Mouse (Mus musculus): ENCODE data around the gene Setdb1. TPM values are rescaled to one million over a fixed set of nuclear protein-coding genes. Genes with fewer than 3 reads are reported as not detected.

The Setdb1 gene
- polyA plus RNA-seq, 1 experiment from 2014 or later, result 43.0 TPM

GRCm38 (mm10) chr3:95315844-95316550 is 41.0 kb downstream of the Setdb1 start:
- Histone ChIP-seq H3K36me3 (peaks cover 13% of the 10 kb centered on the region), H3K27ac (replicated peaks) (peak overlapping the region; percentile 92), H3K27me3 (no peaks in the 10 kb centered on the region), H3K4me2 (peak overlapping the region; percentile 81), H3K9me3 (no peaks in the 10 kb centered on the region), H3K4me1 (replicated peaks) (peaks cover 42% of the 10 kb centered on the region), H3K9ac (peak overlapping the region; percentile 98), H3K4me3 (peak overlapping the region; percentile 88)
- no peak for ATAC-seq (ENCODE audit: low read depth)
- 15% methylated on average over 9 of the region's 9 CpGs for WGBS

GRCm38 (mm10) chr3:95315094-95315843 is 41.7 kb downstream of the Setdb1 start:
- peak overlapping the region; percentile 81 for H3K4me2 ChIP-seq
- peaks cover 6% of the 10 kb centered on the region; the same call in 1 of the 2 replicates for H3K36me3 ChIP-seq
- H3K4me3 ChIP-seq, result peak overlapping the region; percentile 88
- ATAC-seq (ENCODE audit: low read depth), result peak; percentile 94
- WGBS, result under 1% methylated on average over 69 of the region's 71 CpGs
- peaks cover 42% of the 10 kb centered on the region for H3K4me1 ChIP-seq (replicated peaks)
- peak overlapping the region; percentile 98 for H3K9ac ChIP-seq
- H3K9me3 ChIP-seq, result no peaks in the 10 kb centered on the region
- peak overlapping the region; percentile 92 for H3K27ac ChIP-seq (replicated peaks)
- no peaks in the 10 kb centered on the region for H3K27me3 ChIP-seq

- Histone ChIP-seq H3K4me1 (replicated peaks) (peaks cover 42% of the 10 kb centered on the region), H3K4me2 (peak within 1 kb of the TSS; percentile 81), H3K27me3 (no peaks in the 10 kb centered on the region), H3K9me3 (no peaks in the 10 kb centered on the region), H3K27ac (replicated peaks) (peak within 1 kb of the TSS; percentile 92), H3K4me3 (peak within 1 kb of the TSS; percentile 88), H3K9ac (peak within 1 kb of the TSS; percentile 98), H3K36me3 (no peaks in the 10 kb centered on the region)
- ATAC-seq (ENCODE audit: low read depth), result peak; percentile 30
- 4% methylated on average over 27 of the region's 27 CpGs for WGBS
These were observed 42.4 kb downstream of the Setdb1 start, which contains the start of gene Cers2 for GRCm38 (mm10) chr3:95314486-95315093. Gene Cers2, plus strand, starts transcription at chr3:95314791.

DNA sequence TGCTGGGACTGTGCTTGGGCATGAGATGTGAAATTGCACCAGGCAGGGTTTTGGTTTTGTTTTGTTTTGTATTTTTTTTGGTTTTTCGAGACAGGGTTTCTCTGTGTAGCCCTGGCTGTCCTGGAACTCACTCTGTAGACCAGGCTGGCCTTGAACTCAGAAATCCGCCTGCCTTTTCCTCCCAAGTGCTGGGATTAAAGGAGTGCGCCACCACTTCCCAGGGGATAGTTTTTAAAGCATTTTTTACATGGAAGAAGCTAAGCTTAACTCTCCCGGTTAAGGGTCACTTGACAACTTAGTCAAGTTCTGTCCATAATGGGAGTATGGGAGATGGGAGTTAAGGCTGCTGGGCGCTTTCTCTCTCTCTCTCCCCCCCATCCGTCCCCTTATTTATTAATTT is 42.9 kb downstream of the Setdb1 start:
- Histone ChIP-seq H3K27ac (replicated peaks) (0 out of 2 replicates have a peak overlapping the region, but pooled peaks have one; percentile 92), H3K36me3 (no peaks in the 10 kb centered on the region), H3K9ac (0 out of 2 replicates have a peak overlapping the region, but pooled peaks have one; percentile 98), H3K4me2 (peak overlapping the region; percentile 81), H3K4me3 (peak overlapping the region; percentile 88), H3K4me1 (replicated peaks) (peaks cover 39% of the 10 kb centered on the region), H3K9me3 (no peaks in the 10 kb centered on the region), H3K27me3 (no peaks in the 10 kb centered on the region)
- ATAC-seq (ENCODE audit: low read depth), result no peak
- WGBS, result 62% methylated on average over 6 of the region's 6 CpGs

DNA sequence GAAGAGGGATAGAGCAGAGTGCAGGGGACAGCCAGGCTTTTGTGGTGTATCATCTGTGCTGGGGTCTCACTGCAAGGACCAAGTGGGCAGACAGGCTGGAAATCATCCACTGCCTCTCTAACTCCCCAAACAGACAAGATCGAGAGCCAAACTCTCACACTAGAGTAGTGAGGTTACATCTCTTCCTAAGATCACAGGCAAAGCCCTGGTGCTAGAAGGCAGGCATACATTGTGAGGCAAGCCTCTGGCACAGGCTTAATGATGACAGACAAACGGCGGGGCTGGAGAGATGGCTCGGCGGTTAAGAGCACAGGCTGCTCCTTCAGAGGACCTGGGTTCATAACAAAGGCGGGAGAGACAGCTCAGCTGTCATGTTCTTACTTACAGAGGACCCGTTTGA is 43.5 kb downstream of the Setdb1 start:
- no peak overlapping the region for H3K4me3 ChIP-seq
- H3K27ac ChIP-seq (replicated peaks), result no peak overlapping the region
- no peaks in the 10 kb centered on the region for H3K36me3 ChIP-seq
- no peaks in the 10 kb centered on the region for H3K9me3 ChIP-seq
- ATAC-seq (ENCODE audit: low read depth), result no peak
- H3K27me3 ChIP-seq, result no peaks in the 10 kb centered on the region
- peaks cover 33% of the 10 kb centered on the region for H3K4me1 ChIP-seq (replicated peaks)
- 38% methylated on average over 7 of the region's 7 CpGs for WGBS
- H3K9ac ChIP-seq, result no peak overlapping the region
- H3K4me2 ChIP-seq, result no peak overlapping the region

DNA sequence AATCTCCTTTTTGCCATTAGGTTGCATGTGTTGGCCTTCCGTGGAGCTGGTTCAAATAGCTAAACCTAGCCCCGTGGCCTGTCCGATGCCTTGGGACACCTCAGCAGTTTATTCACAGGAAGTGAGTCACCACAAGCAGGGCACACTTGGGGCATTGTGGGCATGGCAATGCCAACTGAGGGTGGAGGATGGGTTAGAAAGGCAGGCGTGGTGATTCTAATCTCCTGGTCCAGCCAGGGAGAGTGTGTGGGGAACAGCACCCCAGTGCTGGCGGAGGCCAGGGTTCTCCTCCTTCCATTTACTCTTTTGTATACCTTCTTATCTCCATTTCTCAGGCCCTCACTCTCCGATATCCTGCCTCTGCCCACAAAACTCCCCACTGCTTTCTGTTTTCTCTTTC is 44.4 kb downstream of the Setdb1 start:
- Histone ChIP-seq H3K9me3 (no peaks in the 10 kb centered on the region), H3K4me1 (replicated peaks) (peaks cover 27% of the 10 kb centered on the region), H3K4me2 (no peak overlapping the region), H3K36me3 (no peaks in the 10 kb centered on the region), H3K4me3 (no peak overlapping the region), H3K9ac (no peak overlapping the region), H3K27me3 (no peaks in the 10 kb centered on the region), H3K27ac (replicated peaks) (no peak overlapping the region)
- 83% methylated on average over 6 of the region's 6 CpGs for WGBS
- ATAC-seq (ENCODE audit: low read depth), result no peak

GRCm38 (mm10) chr3:95310968-95311882 is 45.8 kb downstream of the Setdb1 start:
- H3K4me1 ChIP-seq (replicated peaks), result peaks cover 15% of the 10 kb centered on the region
- ATAC-seq (ENCODE audit: low read depth), result no peak
- H3K4me2 ChIP-seq, result no peak overlapping the region
- H3K4me3 ChIP-seq, result no peak overlapping the region
- no peak overlapping the region for H3K9ac ChIP-seq
- 71% methylated on average over 9 of the region's 9 CpGs for WGBS
- no peak overlapping the region for H3K27ac ChIP-seq (replicated peaks)
- H3K36me3 ChIP-seq, result no peaks in the 10 kb centered on the region
- H3K27me3 ChIP-seq, result no peaks in the 10 kb centered on the region
- no peaks in the 10 kb centered on the region for H3K9me3 ChIP-seq

GRCm38 (mm10) chr3:95310496-95310895 is 46.5 kb downstream of the Setdb1 start:
- H3K9me3 ChIP-seq, result no peaks in the 10 kb centered on the region
- H3K27ac ChIP-seq (replicated peaks), result no peak overlapping the region
- H3K9ac ChIP-seq, result no peak overlapping the region
- no peak overlapping the region for H3K4me3 ChIP-seq
- no peaks in the 10 kb centered on the region for H3K27me3 ChIP-seq
- 68% methylated on average over 3 of the region's 3 CpGs for WGBS
- no peak for ATAC-seq (ENCODE audit: low read depth)
- H3K4me2 ChIP-seq, result no peak overlapping the region
- peaks cover 8% of the 10 kb centered on the region; the same call in 1 of the 2 replicates for H3K4me1 ChIP-seq (replicated peaks)
- no peaks in the 10 kb centered on the region for H3K36me3 ChIP-seq

DNA sequence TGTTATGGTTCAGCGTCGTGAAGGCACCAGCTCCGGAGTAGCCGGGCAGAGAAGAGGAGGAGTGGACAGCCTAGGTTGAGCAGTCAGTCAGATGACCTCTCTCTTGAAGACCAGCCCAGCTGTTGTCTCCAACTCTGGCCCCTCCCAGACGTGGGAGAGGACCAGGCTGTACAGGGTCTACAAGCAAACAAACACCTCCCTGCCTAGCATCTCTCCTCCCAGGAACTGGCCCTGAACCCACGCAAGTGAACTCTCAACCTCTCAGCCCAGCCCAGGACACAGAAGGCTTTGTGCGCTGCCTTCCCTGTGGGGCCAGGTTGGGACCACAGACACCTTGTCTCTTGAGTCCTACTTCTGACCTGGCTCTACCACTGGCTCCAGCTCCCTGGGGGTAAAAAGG is 49.9 kb downstream of the Setdb1 start, which contains the start of gene Anxa9:
Gene Anxa9 (minus strand): TSS at position 77 of the 400 bp plus-strand sequence.
- Histone ChIP-seq H3K4me3 (no peak within 1 kb of the TSS), H3K27ac (replicated peaks) (no peak within 1 kb of the TSS), H3K4me1 (replicated peaks) (no peaks in the 10 kb centered on the region), H3K36me3 (no peaks in the 10 kb centered on the region), H3K9me3 (no peaks in the 10 kb centered on the region), H3K4me2 (no peak within 1 kb of the TSS), H3K9ac (no peak within 1 kb of the TSS), H3K27me3 (no peaks in the 10 kb centered on the region)
- WGBS, result 74% methylated on average over 7 of the region's 7 CpGs
- no peak for ATAC-seq (ENCODE audit: low read depth)

DNA sequence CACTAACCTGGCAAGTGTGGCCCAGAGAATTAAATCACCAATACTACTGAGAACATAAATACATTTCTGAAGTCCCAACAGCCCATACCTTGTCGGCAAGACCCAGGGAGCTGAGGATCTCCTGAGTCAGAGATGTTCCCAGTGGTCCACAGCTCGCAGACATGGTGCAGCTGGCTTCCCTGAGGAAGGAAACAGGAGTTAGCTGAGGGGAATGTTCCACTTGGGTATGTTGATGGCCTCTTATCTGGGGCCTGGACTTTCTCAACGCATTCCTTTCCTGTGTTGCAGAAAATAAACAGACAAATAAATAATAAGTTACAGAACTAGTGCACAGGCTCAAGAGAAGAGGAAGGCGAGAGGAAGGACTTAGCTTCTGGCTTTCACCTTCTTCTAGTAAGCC is 50.8 kb downstream of the Setdb1 start:
- H3K4me2 ChIP-seq, result no peak overlapping the region
- 86% methylated on average over 4 of the region's 4 CpGs for WGBS
- no peak for ATAC-seq (ENCODE audit: low read depth)

DNA sequence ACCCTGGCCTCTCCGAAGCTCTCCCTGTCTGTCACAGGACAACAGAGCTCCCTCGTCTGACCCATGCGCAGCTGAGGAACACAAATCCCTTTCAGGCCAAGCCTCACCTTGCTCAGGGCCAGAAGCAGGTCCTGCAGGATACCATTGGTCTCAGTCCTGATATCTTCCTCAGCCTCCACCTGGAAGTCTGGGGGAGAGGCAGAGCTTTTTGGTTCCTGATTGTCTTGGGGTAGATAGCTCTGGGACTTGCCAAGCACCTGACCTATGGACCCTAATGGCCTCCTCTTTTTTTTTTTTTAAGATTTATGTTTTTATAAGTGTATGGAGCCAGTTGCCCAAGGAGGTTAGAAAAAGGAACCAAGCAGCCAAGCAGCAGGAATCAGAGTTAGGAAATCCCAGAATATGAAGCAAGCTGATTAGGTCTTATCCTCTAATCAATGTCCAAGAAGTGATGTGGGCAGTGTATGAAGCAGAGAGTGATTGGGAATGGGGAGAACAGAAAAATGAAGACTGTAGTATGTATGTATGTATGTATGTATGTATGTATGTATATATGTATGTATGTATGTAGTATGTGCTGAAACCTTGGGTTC is 55.7 kb downstream of the Setdb1 start:
- Histone ChIP-seq H3K9me3 (no peaks in the 10 kb centered on the region), H3K4me2 (no peak overlapping the region), H3K36me3 (peaks cover 17% of the 10 kb centered on the region), H3K27ac (replicated peaks) (no peak overlapping the region), H3K27me3 (no peaks in the 10 kb centered on the region), H3K4me1 (replicated peaks) (no peaks in the 10 kb centered on the region), H3K4me3 (no peak overlapping the region), H3K9ac (no peak overlapping the region)
- ATAC-seq (ENCODE audit: low read depth), result no peak
- 86% methylated on average over 3 of the region's 3 CpGs for WGBS

More for the DNA sequence above, 50.8 kb downstream of the Setdb1 start:
- no peaks in the 10 kb centered on the region for H3K4me1 ChIP-seq (replicated peaks)
- no peak overlapping the region for H3K9ac ChIP-seq
- H3K27me3 ChIP-seq, result no peaks in the 10 kb centered on the region
- H3K9me3 ChIP-seq, result no peaks in the 10 kb centered on the region
- H3K36me3 ChIP-seq, result no peaks in the 10 kb centered on the region
- H3K4me3 ChIP-seq, result no peak overlapping the region
- H3K27ac ChIP-seq (replicated peaks), result no peak overlapping the region
